Mouse (Mus musculus) frontal cortex, postnatal 10 days (tissue): Measurements from ENCODE around the gene Ebna1bp2.
A peak's percentile ranks its signal among the peaks of the same experiment; 100 is the strongest.

Experiments
- DNase-seq, 2 experiments: peaks; one replicate each; pipeline ENCODE4 v3.0.0; 2022; ENCODE audit warnings: low spot score in 2 of 2, mixed read lengths in 1 of 2

The Ebna1bp2 gene

DNA sequence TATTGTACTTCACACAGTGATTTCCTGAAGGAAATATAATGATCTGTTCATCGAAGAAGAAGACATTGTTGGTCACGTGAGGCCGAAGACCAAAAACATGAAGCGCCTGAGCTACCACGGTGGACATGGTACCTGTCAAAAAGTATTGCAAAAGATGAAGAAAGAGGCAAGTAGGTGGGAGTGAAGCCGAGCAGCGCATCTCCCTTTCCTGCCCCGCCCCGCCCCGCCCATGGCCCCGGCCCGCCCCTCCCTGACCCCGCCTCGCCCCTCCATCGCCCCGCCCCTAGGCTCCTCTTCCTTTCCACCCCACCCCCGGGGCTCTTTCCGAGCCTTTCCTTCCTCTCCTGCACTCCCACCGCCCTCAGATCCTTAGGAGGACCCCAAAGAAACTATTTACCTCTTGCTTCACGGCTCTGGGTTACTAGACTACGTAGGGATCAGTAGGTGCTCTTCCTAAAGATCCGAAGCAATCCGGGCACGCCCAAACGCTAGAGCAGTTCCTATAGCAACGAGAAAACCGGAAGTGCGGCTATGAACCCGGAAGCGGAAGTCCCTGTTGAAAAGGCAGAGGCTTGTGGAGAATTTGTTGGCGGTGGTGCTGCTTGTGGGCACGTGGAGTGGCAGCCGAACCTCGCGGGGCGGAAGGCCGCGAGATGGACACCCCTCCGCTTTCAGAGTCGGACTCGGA, at the start of gene Ebna1bp2, which contains the start of gene Cfap57:
Gene Ebna1bp2 (plus strand): TSS at position 521 of the 688 bp plus-strand sequence.
Gene Cfap57 (minus strand): TSS at position 499 of the 688 bp plus-strand sequence.
- peak; percentile 86 to 87 for DNase-seq

DNA sequence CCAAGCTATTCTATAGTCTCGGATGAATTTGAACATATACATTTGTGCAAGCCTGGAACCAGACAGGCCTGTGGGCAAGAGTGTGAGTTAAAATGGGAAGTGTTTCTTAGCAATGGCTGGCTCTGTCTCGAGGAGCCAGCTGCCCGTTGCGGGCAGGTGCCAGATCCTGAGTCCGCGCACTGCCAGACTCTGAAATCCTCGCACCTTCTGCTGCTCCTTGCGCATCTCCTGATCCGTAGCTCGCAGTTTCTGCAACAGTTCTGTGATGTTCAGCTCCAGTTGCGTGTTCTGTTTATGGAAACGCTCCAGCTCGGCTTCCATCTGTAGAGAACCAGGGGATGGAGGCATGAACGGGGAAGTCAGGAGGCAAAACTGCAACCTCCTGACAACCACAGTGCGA, 49.2 kb upstream of the Ebna1bp2 start:
- DNase-seq = peak; percentile 53 to 73

DNA sequence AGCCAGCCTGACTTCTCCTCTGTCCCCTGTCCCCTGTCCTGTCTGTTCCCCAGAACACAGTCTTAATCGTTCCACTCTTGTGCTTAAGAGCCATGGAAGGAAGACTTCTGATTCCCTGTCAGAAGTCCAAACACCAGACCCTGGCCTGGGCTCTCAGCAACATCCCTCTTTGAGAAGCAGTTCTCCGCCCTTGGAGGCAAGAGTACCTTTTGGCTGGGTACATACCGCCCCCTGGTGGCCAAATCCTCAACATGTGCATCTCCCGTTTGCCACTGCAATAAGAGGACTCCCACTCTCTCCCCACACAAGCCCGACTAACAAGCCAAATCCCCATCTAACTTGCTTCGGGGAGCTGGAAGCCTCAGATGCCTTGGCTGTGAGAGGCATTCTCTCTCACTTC, 44.5 kb upstream of the Ebna1bp2 start:
- peak; percentile 70 to 84 for DNase-seq

DNA sequence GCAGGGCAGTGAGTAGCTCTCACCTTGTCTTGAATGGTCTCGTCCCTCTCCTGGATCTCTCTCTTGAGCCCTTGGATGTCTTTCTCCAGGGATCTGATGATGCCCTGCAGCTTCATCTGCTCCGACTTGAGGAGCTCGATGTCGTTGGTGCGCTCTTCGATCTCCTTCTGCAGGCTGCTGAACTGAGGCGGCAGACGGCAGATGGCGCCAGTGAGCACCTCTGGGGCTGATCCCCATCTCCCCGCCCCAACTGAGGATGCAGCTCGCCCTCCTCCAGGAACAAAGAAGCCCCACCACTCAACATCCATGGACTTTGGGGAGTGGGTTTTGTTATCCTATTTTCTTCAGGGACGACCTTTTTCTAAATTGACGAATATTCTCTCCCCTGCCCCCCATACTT, 41.3 kb upstream of the Ebna1bp2 start:
- peak in 1 of 2 experiments; percentile 29 for DNase-seq

DNA sequence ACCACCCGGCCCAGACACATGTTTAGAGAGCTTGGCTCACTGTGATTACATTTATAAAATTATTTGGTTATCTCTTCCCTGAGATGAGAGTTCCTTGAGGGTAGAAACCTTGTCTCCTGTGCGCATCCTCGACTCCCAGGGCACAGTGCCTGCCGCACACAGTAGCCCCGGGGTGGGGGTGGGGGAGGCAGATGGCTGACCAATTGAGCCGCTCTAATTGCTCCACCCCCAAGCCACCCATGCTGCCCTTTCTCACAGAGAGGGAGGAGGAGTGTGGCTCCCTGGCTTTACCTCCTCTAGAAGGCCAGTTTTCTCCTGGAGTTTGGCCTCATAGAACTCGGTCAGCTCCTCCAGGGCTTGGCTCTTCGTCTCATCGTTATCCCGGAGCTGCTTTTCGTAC, 39.1 kb upstream of the Ebna1bp2 start:
- no peak for DNase-seq

DNA sequence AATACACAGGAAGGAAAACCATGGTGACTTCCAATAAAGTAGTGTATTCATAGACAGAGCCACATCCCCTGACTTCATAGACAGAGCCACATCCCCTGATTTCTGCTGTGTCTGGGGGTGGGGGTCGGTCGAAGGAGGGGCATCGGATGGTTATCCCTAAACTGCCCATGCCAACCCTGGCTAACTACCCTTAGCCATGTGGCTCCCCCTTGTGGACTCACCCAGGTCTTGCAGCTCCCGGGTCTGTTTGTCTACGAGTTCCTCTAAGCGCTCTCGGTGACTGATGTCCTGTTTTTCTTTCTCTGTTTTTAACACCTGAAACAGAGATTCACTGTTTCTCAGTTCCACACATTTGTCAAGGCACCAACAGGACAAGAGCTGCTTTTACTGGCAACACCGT, 38.0 kb upstream of the Ebna1bp2 start:
- no peak for DNase-seq

DNA sequence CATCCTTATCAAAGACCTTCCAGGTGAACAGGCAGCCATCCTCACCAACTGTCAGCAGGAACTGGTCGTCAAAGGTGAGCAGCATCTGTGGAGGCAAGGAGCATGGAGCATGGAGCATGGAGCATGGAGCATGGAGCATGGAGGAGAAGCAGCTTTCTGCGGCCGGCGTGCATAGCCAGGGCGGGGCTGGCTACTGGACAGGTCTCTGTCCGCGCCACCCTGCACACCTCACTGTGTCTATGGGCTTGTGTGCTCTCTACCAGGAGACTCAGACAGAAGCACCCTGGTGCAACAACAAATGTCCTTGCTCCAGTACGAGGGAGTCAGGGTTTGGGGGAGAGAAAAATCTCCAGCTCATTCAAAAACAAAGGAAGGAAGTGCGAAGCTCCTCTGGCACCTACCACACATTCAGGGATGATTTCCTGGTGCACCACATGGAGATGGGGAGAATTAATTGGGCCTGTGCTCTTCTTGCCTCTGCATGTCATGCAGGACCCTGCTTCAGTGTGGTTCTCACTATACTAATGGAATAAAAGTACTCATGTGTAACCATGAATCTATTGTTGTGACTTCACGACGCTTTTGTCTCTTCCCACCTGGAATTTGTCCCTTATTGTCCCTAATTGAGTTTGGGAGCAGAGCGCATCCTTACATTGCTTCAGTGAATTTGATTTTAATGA, 31.4 kb upstream of the Ebna1bp2 start:
- no peak for DNase-seq

DNA sequence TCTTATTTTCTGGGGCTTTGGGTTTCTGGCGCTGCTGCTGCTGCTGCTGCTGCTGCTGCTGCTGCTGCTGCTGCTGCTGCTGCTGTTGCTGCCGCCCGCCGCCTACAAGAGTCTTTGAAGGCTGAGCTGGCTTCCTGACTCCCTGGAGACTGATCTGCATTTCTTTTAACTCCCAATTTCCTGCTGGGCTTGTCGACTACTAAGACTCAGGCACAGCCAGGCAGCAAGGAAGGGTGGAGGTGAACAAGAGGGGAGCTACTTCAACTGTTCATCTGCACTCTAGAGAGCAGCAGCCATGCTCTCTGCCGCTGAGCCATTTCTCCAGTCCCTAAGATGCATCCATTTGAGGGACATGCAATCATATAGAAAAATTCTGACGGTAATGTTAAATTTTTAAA, 30.9 kb upstream of the Ebna1bp2 start:
- DNase-seq = no peak

DNA sequence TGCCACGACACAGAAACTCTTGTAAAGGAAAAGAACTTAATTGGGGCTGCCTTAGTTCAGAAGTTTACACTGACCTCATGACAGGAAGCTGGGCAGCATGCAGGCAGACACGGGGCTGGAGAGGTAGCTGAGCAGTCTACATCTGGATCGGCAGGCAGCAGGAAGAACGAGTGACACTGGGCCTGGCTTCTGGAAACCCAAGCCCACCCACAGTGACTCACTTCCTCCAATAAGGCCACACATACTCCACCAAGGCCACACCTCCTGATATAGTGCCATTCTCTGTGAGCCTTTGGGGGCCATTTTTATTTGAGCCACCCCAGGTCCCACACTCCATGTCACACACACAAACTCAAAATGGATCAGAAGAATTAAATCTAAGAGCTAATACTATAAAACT, 16.5 kb upstream of the Ebna1bp2 start:
- DNase-seq = no peak

DNA sequence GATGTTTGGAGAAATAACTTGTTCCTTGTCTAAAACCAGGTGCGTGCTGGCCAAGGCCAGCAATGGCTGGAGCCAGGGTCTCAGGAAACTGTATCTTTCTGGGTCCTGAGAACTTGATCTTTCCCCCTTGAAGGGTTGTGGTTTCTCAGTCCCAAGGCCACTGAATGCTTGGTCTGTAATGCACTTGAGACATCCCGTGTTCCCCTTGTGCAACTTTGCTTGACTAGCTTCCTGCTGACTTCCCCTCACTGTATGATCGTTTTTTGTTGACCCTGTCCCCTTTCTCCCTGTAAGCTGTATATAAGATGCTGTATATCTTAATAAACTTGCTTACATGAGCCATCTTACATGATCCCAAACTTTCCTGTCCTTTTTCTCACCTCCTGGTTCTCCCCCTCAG, 10.8 kb upstream of the Ebna1bp2 start:
- DNase-seq = no peak

DNA sequence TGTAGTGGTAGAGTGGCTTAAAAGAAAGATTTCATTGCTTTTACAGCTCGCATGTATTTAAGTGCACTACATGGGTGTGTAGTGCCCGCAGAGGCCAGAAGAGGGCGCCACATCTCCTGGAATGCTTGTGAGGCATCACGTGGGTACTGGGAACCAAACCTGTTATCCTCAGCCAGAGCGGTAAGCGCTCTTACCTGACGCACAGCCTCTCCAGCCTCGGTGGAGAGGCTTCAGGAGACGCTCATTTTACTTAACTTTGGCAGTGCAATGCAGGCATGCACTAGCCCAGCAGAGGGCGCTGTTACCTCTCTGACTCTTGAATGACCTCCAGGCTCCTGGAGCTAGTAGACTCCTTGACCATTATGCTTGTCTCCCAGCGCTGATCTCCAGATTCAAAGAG, 8.0 kb upstream of the Ebna1bp2 start:
- no peak for DNase-seq

DNA sequence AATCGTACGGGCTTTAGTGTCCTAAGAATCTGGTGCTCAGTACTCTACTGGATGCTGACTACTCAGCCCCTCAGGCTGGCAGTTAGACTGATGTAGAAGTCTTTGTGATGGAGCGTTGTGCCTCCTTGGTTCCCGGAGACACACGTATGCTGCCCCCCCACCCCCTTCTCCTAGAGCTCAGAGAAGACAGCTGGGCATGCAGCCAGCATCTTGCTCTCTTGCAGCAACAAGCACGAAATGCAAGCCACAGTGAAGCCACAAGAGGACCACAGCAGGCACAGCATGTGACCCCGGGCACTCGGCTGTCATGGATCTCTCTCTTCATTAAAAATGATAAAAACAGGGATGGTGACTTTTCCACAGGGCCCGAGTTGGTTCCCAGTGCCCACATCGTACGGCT, 5.2 kb upstream of the Ebna1bp2 start:
- DNase-seq = no peak

DNA sequence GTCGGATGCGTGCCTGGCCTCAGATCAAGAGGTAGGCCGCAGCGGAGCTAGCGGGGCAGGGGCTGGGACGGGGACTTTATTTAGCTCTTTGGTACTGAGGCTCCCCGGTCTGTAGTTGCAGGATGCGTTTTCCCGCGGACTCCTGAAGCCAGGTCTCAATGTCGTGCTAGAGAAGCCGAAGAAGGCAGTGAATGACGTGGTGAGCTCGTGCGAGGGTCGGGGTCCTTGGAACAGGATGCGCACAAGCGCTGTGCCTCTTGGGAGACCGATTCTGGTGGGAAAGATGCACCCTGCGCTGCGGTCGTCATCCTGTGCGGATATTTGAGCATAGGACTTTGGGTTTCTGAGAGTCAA, 345 bp downstream of the Ebna1bp2 start:
- DNase-seq = no peak

DNA sequence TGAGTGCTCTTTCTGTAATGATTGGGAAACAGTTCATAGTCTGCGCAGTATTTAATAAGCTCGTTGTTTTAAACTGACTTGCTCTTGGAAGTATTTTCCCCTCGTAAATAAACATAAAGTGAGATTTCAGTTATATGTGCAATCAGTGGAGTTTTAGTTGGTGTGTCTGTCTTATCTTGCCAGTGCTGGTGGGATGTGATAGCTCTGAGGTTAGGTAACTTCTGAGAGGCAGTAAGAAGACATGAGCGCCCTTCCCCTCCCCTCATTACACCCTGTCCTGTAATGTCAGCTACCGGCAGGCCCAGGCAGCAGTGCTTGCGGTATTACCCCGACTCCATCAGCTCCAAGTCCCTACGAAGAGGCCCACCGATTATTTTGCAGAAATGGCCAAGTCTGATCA, 1.2 kb downstream of the Ebna1bp2 start:
- no peak for DNase-seq

DNA sequence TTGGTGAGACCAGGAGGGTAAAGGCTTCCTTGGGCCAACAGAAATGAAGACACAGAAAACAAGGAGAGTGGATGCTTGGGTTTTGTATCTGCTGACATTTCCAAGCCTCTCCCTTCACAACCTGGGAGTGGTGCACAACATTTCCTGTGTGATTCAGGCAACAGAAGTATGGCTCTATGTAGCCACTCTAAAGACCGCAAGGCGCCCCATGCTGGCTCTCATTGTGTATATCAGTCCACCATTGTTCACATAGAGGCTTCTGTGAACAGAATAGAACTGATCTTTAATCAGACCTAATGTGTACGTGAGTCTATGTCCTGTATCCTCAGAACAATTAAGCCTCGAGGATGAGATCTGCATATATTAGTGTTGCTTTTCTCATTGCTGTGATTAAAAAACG, 9.7 kb downstream of the Ebna1bp2 start:
- DNase-seq = no peak

DNA sequence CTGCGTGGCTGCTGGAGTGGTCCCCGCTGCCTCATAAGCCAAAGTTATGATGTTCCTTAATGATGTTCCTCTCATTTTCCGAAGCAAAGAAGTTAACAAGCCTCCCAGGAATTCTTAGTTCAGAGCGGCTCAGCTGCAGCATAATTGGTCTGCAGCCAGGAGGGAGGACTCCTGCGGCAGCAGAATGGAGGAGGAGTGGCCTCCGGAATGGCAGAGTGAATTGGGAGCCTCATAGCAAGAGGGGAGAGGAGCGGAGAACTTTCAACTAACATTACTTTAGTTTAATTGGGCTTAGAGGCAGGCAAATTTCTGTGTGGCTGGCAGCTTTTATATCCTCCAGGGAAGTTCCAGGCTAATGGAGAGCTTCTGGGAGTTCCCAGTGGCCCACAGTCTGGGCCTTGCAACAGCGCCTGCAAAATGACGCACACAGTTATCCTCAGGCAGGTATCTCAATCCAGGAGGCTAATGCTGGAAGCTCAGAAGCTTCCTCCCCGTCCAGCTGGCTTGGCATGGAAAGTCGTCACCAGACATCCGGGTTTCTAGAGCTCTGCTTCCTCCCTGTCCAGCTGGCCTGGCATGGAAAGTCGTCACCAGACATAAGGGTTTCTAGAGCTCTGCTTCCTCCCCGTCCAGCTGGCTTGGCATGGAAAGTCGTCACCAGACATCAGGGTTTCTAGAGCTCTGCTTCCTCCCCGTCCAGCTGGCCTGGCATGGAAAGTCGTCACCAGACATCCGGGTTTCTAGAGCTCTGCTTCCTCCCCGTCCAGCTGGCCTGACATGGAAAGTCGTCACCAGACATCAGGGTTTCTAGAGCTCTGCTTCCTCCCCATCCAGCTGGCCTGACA, 22.0 kb downstream of the Ebna1bp2 start:
- DNase-seq = no peak

DNA sequence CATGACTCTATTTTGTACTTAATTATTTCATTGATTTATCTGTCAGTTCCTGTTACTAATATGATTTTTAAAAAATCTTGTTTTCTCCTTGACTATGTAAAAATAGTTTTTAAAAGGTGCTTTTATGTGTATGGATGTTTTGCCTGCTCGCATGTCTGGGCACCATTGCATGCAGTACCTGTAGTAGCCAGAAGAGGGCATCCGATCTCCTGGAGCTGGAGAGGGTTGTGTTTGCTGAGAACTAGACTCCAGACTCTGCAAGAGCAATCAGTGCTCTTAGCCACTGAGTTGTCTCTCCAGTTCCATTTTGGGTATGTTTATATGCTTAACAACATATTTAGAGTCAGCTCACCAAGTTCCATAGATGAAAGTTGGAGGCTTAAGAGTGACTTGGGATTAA, 24.6 kb downstream of the Ebna1bp2 start:
- DNase-seq = no peak

DNA sequence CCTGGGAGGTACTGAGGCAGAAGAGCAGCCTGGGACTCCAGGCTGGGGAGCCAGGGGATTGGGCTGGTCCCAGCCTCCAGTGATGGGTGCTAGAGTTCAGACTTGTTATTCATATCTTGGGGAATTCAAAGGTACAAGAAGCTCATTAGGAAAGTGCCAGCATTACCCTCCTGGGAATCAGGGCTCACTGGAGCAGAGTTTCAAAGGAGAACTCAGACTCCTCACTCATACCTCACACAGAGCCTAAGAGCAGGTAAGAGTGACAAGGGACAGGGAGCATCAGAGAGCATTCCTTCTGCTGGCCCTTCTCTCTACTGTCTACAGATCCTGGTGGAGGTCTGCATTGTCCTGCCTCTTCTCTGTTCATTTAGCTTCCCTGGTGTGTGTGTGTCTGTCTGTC, 38.1 kb downstream of the Ebna1bp2 start, which contains the start of gene Olfr62:
Gene Olfr62 (plus strand): TSS at position 301 of the 400 bp plus-strand sequence.
- DNase-seq = no peak
